Mouse (Mus musculus) thymus, postnatal 25 days (tissue): ENCODE data around the gene Suds3.

Source experiments
- DNase-seq: peaks from one replicate; pipeline ENCODE4 v3.0.0; 2022

Suds3 gene

GRCm38 (mm10) chr5:117115836-117116366 lies at the start of gene Suds3:
Gene Suds3 (minus strand): TSS chr5:117116113.
- DNase-seq = peak; percentile 98

- DNase-seq = no peak
Measured at GRCm38 (mm10) chr5:117164923-117165322, 49.0 kb upstream of the Suds3 start.

GRCm38 (mm10) chr5:117164516-117164915 lies 48.6 kb upstream of the Suds3 start:
- DNase-seq = no peak

GRCm38 (mm10) chr5:117163790-117164189 lies 47.9 kb upstream of the Suds3 start:
- DNase-seq = no peak

GRCm38 (mm10) chr5:117160499-117160898 lies 44.6 kb upstream of the Suds3 start:
- no peak for DNase-seq

- DNase-seq = no peak
Measured at GRCm38 (mm10) chr5:117159805-117160291, 43.9 kb upstream of the Suds3 start.

- no peak for DNase-seq
Measured at GRCm38 (mm10) chr5:117159326-117159725, 43.4 kb upstream of the Suds3 start.

GRCm38 (mm10) chr5:117158335-117159018 lies 42.6 kb upstream of the Suds3 start:
- DNase-seq = no peak

GRCm38 (mm10) chr5:117153527-117154091 lies 37.7 kb upstream of the Suds3 start:
- no peak for DNase-seq

- DNase-seq = no peak
Measured at GRCm38 (mm10) chr5:117152944-117153343, 37.0 kb upstream of the Suds3 start.

GRCm38 (mm10) chr5:117150068-117150467 lies 34.2 kb upstream of the Suds3 start:
- no peak for DNase-seq

- DNase-seq = no peak
Measured at GRCm38 (mm10) chr5:117149054-117149942, 33.4 kb upstream of the Suds3 start.

GRCm38 (mm10) chr5:117147187-117148095 lies 31.5 kb upstream of the Suds3 start:
- DNase-seq = no peak

GRCm38 (mm10) chr5:117146165-117146564 lies 30.3 kb upstream of the Suds3 start:
- peak; percentile 39 for DNase-seq

GRCm38 (mm10) chr5:117143721-117144135 lies 27.8 kb upstream of the Suds3 start:
- peak; percentile 79 for DNase-seq

GRCm38 (mm10) chr5:117140374-117140773 lies 24.5 kb upstream of the Suds3 start:
- DNase-seq = no peak

- DNase-seq = no peak
Measured at GRCm38 (mm10) chr5:117139822-117140221, 23.9 kb upstream of the Suds3 start.

GRCm38 (mm10) chr5:117138295-117138988 lies 22.5 kb upstream of the Suds3 start:
- peak; percentile 58 for DNase-seq

- DNase-seq = no peak
Measured at GRCm38 (mm10) chr5:117137594-117137993, 21.7 kb upstream of the Suds3 start.

GRCm38 (mm10) chr5:117137011-117137410 lies 21.1 kb upstream of the Suds3 start:
- no peak for DNase-seq

- no peak for DNase-seq
Measured at GRCm38 (mm10) chr5:117136570-117136969, 20.7 kb upstream of the Suds3 start.
